9 mouse cellular contexts compared by ENCODE assay signal in genomic region chr19:29249933-29250332, GRCm38 (mm10). TPM values are rescaled to one million over a fixed set of nuclear protein-coding genes. Genes with fewer than 3 reads are reported as not detected.
DNase-seq lines count a peak whose midpoint lies in the region; ATAC-seq and TF ChIP-seq lines count a peak whose summit lies in the region.
"Had no signal": no experiment of that assay in that cellular context is flagged by ENCODE, and none has a peak within 500 bp of the region (broad histone marks: within the 10 kb centered on the region; RNA-seq: fewer than 3 reads in every experiment).

No protein-coding gene starts in this region.

- intact Hi-C loops in heart, postnatal 14 days (cut with DNase I), result loop anchor here (5.0 kb wide), 5 partner anchors 107 to 473 kb away; partner anchors contain the start of gene Cdc37l1
- intact Hi-C loops in left cerebral cortex, postnatal 14 days (cut with DNase I), result loop anchor here (5.0 to 10.0 kb wide), 3 partner anchors 108 to 188 kb away; partner anchors contain the start of gene Rcl1
- intact Hi-C loops in gastrocnemius, postnatal 14 days (cut with DNase I; ENCODE audit: low total_unique reads), result loop anchor here (10.0 kb wide), 2 partner anchors 175 to 275 kb away; no protein-coding TSS in a partner anchor

- WGBS in heart, embryonic 12.5 days, result 38% methylated on average over 4 of the region's 4 CpGs
- WGBS in hindbrain, embryonic 15.5 days, result 50% methylated on average over 4 of the region's 4 CpGs
- 48% methylated on average over 4 of the region's 4 CpGs for WGBS in midbrain, embryonic 14.5 days

- TF ChIP-seq POLR2A in brain, embryonic 14.5 days (IDR thresholded peaks at IDR 0.05; ENCODE audit: borderline replicate concordance, extremely low read depth, insufficient read depth, insufficient read length, poor library complexity, severe bottlenecking), result no peak

- ATAC-seq in heart, embryonic 12.5 days (ENCODE audit: insufficient number of reproducible peaks, low FRiP score), result no peak
- no peak for ATAC-seq in hindbrain, embryonic 15.5 days (ENCODE audit: low FRiP score, low read depth)
- no peak for ATAC-seq in midbrain, embryonic 14.5 days (ENCODE audit: low FRiP score, low TSS enrichment)

- H3K4me1 ChIP-seq in heart, embryonic 12.5 days (replicated peaks), result peaks cover 26% of the 10 kb centered on the region
- H3K4me1 ChIP-seq in hindbrain, embryonic 15.5 days (replicated peaks), result peaks cover 45% of the 10 kb centered on the region
- peaks cover 47% of the 10 kb centered on the region for H3K4me1 ChIP-seq in midbrain, embryonic 14.5 days (ENCODE audit: control insufficient read depth, insufficient read depth, low read length)

- peak overlapping the region; percentile 80; the same call in 1 of the 2 replicates for H3K4me3 ChIP-seq in heart, embryonic 12.5 days
- peak overlapping the region; percentile 91 for H3K4me3 ChIP-seq in hindbrain, embryonic 15.5 days
- H3K4me3 ChIP-seq in midbrain, embryonic 14.5 days (replicated peaks; ENCODE audit: low read depth, low read length), result peak overlapping the region; percentile 85

- no peaks in the 10 kb centered on the region for H3K9me3 ChIP-seq in heart, embryonic 12.5 days (replicated peaks)
- no peaks in the 10 kb centered on the region for H3K9me3 ChIP-seq in hindbrain, embryonic 15.5 days
- 0 out of 2 replicates have a peak, but pooled peaks cover 6% of the 10 kb centered on the region for H3K9me3 ChIP-seq in midbrain, embryonic 14.5 days (ENCODE audit: control insufficient read depth, low read length)

- DNase-seq in heart, postnatal 14 days, result no peak
- DNase-seq in brain, embryonic 14.5 days (ENCODE audit: low read depth), result peak; percentile 36
- DNase-seq in midbrain, embryonic 14.5 days, result no peak
- DNase-seq in left cerebral cortex, postnatal 14 days (ENCODE audit: low spot score in 2 of 2), result no peak
- DNase-seq in gastrocnemius, postnatal 14 days, result no peak
- no peak for DNase-seq in layer of hippocampus, adult 18-20 months (ENCODE audit: low spot score in 2 of 2)
- DNase-seq: adrenal gland, postnatal 36 days had no signal

- no peak for TF ChIP-seq CTCF in brain, embryonic 14.5 days (IDR thresholded peaks at IDR 0.05; ENCODE audit: borderline replicate concordance, extremely low read depth, insufficient read depth, insufficient read length)

- H3K4me2 ChIP-seq in heart, embryonic 12.5 days, result peak overlapping the region; percentile 96
- peak overlapping the region; percentile 82 for H3K4me2 ChIP-seq in hindbrain, embryonic 15.5 days
- peak overlapping the region; percentile 71 for H3K4me2 ChIP-seq in midbrain, embryonic 14.5 days (ENCODE audit: low read length)

- no peaks in the 10 kb centered on the region for H3K27me3 ChIP-seq in heart, embryonic 12.5 days (replicated peaks)
- no peaks in the 10 kb centered on the region for H3K27me3 ChIP-seq in hindbrain, embryonic 15.5 days
- H3K27me3 ChIP-seq in midbrain, embryonic 14.5 days (ENCODE audit: control insufficient read depth, insufficient read depth, low read length), result no peaks in the 10 kb centered on the region

- H3K9ac ChIP-seq in heart, embryonic 12.5 days, result no peak overlapping the region
- H3K9ac ChIP-seq in hindbrain, embryonic 15.5 days, result peak overlapping the region; percentile 91
- peak overlapping the region; percentile 98 for H3K9ac ChIP-seq in midbrain, embryonic 14.5 days (replicated peaks; ENCODE audit: low read length)

- H3K27ac ChIP-seq in heart, embryonic 12.5 days (ENCODE audit: poor library complexity, severe bottlenecking), result no peak overlapping the region
- peak overlapping the region; percentile 98 for H3K27ac ChIP-seq in hindbrain, embryonic 15.5 days (replicated peaks)
- H3K27ac ChIP-seq in midbrain, embryonic 14.5 days (replicated peaks; ENCODE audit: low read depth, low read length), result peak overlapping the region; percentile 97

- H3K36me3 ChIP-seq in heart, embryonic 12.5 days, result no peaks in the 10 kb centered on the region
- H3K36me3 ChIP-seq in hindbrain, embryonic 15.5 days, result no peaks in the 10 kb centered on the region
- H3K36me3 ChIP-seq in midbrain, embryonic 14.5 days (ENCODE audit: control insufficient read depth, insufficient read depth, low read length), result no peaks in the 10 kb centered on the region

RNA-seq across cellular contexts. Expression of gene Jak2, which starts 1.7 kb away (rescaled TPM):
- polyA plus RNA-seq in heart, embryonic 12.5 days (2016; fragmentation: Nextera tagmentation; extraction: Ambion mirVana), result 11.0 TPM in 2 replicates
- total RNA-seq in heart, postnatal 14 days (2021), result 10 to 100 TPM; 14.5 to 15.2 TPM
- 27.3 and 29.5 TPM in 2 replicates for polyA plus RNA-seq in brain, embryonic 14.5 days (2012; rRNA removed)
- polyA plus RNA-seq in hindbrain, embryonic 15.5 days (2015; fragmentation: Nextera tagmentation; extraction: Ambion mirVana), result 13.9 and 15.4 TPM in 2 replicates
- polyA plus RNA-seq in midbrain, embryonic 14.5 days (2014; fragmentation: Nextera tagmentation; extraction: Ambion mirVana), result 22.5 and 28.3 TPM in 2 replicates
- total RNA-seq in left cerebral cortex, postnatal 14 days (2021), result 10 to 100 TPM; 24.1 to 27.8 TPM
- 10 to 100 TPM; 16.2 to 17.0 TPM for total RNA-seq in gastrocnemius, postnatal 14 days (2021)
- 10 to 100 TPM; 27.9 to 31.0 TPM for total RNA-seq in layer of hippocampus, adult 18-20 months (2021)
